Mouse (Mus musculus) stomach, embryonic 16.5 days (tissue): ENCODE measurements at regions not wholly inside any gene's neighbourhood (a gene's known extent, or its start where the extent isn't known, plus 50 kb on each side); places are given as distances from the start of the nearest gene placed in this dataset.

Experiments used
- ATAC-seq: fragments of 200-750 bp; cut with Nextera tagmentation; 2 replicates; pipeline ENCODE4 v1.8.0; 2017; ENCODE audit warnings: moderate number of reproducible peaks, moderate TSS enrichment; ENCODE audit not compliant: insufficient read depth, low FRiP score
- H3K27ac ChIP-seq: fragments of 300-500 bp; sonication (generic); 2 replicates; pipeline ENCODE4 v1.5.1; 2014; ENCODE audit warnings: low read length
- H3K27me3 ChIP-seq: fragments of 300-500 bp; sonication (generic); 2 replicates; pipeline ENCODE4 v1.6.1; 2014; ENCODE audit warnings: low read length, control low read depth, mixed read lengths; ENCODE audit not compliant: control insufficient read depth, insufficient read depth
- H3K36me3 ChIP-seq: fragments of 300-500 bp; sonication (generic); 2 replicates; pipeline ENCODE4 v1.6.1; 2014; ENCODE audit warnings: low read length; ENCODE audit not compliant: control insufficient read depth, insufficient read depth
- H3K4me1 ChIP-seq: fragments of 300-500 bp; sonication (generic); 2 replicates; pipeline ENCODE4 v1.6.1; 2014; ENCODE audit warnings: low read length, control low read depth, mixed read lengths; ENCODE audit not compliant: control insufficient read depth, insufficient read depth
- H3K4me2 ChIP-seq: fragments of 300-500 bp; sonication (generic); 2 replicates; pipeline ENCODE4 v1.6.1; 2014; ENCODE audit warnings: low read depth, low read length, mixed read lengths
- H3K4me3 ChIP-seq: fragments of 300-500 bp; sonication (generic); replicated peaks from 2 replicates; pipeline ENCODE4 v1.5.1; 2014; ENCODE audit warnings: mild to moderate bottlenecking, low read length
- H3K9ac ChIP-seq: fragments of 300-500 bp; sonication (generic); 2 replicates; pipeline ENCODE4 v1.6.1; 2014; ENCODE audit warnings: low read length
- H3K9me3 ChIP-seq: fragments of 300-500 bp; sonication (generic); replicated peaks from 2 replicates; pipeline ENCODE4 v1.6.1; 2016; ENCODE audit warnings: low read length, control low read depth; ENCODE audit not compliant: control insufficient read depth
- WGBS: fragments of 180-500 bp; shearing (Covaris S2); extraction: QIAGEN DNeasy Blood & Tissue Kit; methylation state at CpG from one replicate; pipeline ENCODE4 v1.1.7; 2014; 5-methylcytosine and 5-hydroxymethylcytosine counted together

DNA sequence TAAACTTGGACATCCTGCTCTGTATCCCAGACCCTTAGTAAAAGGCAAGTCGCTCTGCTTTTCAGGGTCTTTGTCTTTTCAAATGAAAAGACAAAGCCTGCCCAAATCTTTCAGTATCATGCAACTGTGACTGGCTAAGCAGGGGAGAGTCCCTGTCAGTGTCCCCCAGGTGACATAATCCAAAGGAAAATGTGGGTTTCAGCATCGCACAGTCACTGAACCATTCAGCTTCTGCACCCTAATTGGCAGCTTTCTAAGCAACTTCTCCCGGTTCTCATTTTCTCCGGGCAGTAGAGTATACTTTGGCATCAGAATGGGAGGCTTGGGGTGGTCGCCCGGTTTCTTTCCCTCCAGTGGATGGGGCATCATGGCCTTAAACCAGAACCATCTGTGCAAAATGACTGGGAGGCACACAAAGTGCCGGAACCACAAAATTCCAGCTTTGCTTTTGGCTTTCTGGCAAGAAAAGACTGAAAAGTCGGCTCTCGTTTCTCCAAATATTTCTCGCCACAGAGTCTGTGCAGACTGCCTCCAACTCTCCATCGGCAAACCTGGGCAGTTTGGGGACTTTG lies 228.3 kb downstream of the Lpin1 start:
- Histone ChIP-seq H3K9me3 (no peaks in the 10 kb centered on the region), H3K4me3 (no peak overlapping the region), H3K9ac (no peak overlapping the region), H3K27ac (no peak overlapping the region), H3K4me1 (no peaks in the 10 kb centered on the region; the same call in 1 of the 2 replicates), H3K36me3 (no peaks in the 10 kb centered on the region), H3K4me2 (no peak overlapping the region), H3K27me3 (no peaks in the 10 kb centered on the region)
- ATAC-seq, result no peak
- WGBS, result 81% methylated on average over 11 of the region's 11 CpGs

DNA sequence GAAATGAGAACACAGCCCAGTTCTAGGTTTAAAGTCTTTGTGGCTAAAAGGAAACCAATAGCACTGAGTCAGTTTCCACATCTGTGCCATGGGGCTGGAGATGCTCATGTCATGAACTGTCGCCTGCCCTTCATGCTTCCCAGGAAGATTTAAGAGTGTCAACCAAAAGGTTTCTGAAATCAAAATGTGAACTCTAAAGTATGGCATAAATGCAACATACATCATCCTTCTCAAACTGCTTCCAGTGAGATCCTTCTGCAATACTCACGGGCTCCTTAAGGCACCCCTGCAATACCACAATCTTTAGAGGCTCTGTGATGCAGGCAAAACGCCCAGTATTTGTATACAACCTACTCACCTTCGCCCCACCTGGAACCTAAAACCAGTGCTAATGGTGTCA lies 229.7 kb downstream of the Lpin1 start:
- ATAC-seq, result no peak
- no peaks in the 10 kb centered on the region for H3K27me3 ChIP-seq
- H3K9me3 ChIP-seq, result no peaks in the 10 kb centered on the region
- H3K4me2 ChIP-seq, result no peak overlapping the region
- 56% methylated on average over 4 of the region's 4 CpGs for WGBS
- no peaks in the 10 kb centered on the region; the same call in 1 of the 2 replicates for H3K4me1 ChIP-seq
- H3K4me3 ChIP-seq, result no peak overlapping the region
- H3K27ac ChIP-seq, result no peak overlapping the region
- H3K36me3 ChIP-seq, result no peaks in the 10 kb centered on the region
- H3K9ac ChIP-seq, result no peak overlapping the region

DNA sequence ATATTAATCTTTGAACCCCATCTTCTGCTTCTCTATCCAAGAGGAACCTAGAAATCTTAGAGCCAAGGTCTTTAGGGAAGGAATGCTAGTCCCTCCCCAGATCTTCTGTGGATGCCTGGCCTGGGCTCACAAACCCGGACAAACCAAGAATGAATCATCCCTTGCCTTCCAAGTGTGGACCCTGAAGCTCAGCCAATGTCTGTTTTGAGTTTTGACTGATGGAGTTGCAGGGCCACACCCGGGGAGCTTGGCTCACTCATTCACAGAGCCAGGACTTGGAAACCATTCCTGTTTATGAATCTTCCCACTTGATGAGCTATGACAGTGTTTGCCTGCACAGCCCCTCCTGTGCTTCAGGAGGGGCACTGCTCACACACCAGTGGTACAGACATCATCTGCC lies 230.4 kb downstream of the Lpin1 start:
- Histone ChIP-seq H3K9ac (no peak overlapping the region), H3K4me2 (no peak overlapping the region), H3K4me3 (no peak overlapping the region), H3K4me1 (no peaks in the 10 kb centered on the region; the same call in 1 of the 2 replicates), H3K27ac (no peak overlapping the region), H3K36me3 (no peaks in the 10 kb centered on the region), H3K27me3 (no peaks in the 10 kb centered on the region), H3K9me3 (no peaks in the 10 kb centered on the region)
- 44% methylated on average over 2 of the region's 2 CpGs for WGBS
- peak; percentile 33; the same call in 1 of the 2 replicates for ATAC-seq

DNA sequence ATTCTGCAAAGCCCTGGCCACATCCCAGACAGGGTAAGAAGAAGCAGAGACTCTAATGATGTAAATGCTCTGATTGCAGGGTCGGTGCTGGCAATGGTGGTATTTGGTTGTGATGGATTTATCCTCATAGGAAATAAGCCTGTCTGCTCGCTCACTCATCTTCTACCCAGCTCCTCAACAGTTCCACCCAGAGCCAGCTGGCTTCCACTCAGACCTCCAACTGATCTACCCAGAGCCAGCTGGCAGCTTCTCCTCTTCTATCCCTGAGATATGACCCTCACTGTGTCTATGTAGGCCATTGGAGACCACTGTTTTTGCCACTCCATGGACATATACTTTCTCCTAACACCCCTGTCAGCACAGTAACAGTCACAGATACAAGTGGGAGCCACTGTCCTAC lies 231.4 kb downstream of the Lpin1 start:
- Histone ChIP-seq H3K27ac (no peak overlapping the region), H3K4me1 (no peaks in the 10 kb centered on the region; the same call in 1 of the 2 replicates), H3K4me3 (no peak overlapping the region), H3K27me3 (no peaks in the 10 kb centered on the region), H3K9ac (no peak overlapping the region), H3K9me3 (no peaks in the 10 kb centered on the region), H3K4me2 (no peak overlapping the region), H3K36me3 (no peaks in the 10 kb centered on the region)
- ATAC-seq, result no peak
- WGBS, result 58% methylated on average over 2 of the region's 2 CpGs

DNA sequence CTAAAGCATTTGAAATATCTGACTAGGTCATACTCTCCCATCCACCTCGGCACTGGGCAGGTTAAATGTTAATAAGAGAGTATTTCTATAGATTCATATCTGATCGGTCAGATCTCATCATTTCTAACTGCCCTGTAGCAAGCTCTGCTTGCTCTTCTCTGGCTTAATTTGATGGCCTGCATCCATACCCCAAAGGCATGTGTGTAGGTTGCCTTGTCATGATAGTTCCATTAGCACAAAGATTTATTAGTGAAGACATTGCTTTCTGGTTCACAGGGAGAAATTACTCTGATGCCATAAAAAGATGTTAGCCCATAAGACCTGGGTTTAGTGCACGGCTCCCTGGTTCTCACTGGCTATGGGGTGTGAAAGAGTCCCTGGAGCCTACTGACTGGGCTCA lies 232.3 kb downstream of the Lpin1 start:
- Histone ChIP-seq H3K4me3 (no peak overlapping the region), H3K9ac (no peak overlapping the region), H3K9me3 (no peaks in the 10 kb centered on the region), H3K27ac (no peak overlapping the region), H3K36me3 (no peaks in the 10 kb centered on the region), H3K27me3 (no peaks in the 10 kb centered on the region), H3K4me1 (no peaks in the 10 kb centered on the region; the same call in 1 of the 2 replicates), H3K4me2 (no peak overlapping the region)
- no peak for ATAC-seq
- WGBS, result 69% methylated on average over 3 of the region's 3 CpGs

DNA sequence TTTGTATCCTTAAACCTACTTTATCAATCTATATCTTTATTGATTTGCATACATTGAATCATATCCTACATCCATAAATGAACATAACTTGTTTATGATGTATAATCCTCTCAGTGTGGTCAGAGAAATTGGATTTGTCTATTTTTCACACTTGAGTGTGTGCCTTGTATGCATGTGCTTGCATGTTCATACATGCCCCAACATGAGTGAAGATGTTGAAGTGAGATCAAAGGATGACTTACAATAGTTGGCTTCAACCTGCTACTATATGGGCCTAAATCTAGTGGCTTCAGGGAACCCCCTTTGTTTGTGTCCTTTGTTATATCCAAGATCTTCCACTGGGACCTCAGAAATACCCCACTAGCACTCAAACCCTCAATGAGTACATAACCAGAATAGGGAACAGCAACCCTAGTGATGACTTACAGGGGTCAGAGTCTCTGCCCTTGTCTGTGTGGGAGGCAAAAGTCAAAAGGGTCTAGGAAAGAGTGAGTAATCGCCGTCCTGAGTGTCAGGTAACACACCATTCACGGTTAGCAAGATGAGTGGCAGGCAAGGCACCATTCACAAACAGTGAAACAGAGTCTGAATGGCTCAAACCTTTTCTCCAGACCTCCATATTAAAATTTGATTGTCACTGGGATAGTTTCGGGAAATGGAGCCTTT lies 236.3 kb downstream of the Lpin1 start:
- ATAC-seq, result no peak
- H3K27me3 ChIP-seq, result no peaks in the 10 kb centered on the region
- no peak overlapping the region for H3K27ac ChIP-seq
- H3K36me3 ChIP-seq, result no peaks in the 10 kb centered on the region
- 67% methylated on average over 4 of the region's 4 CpGs for WGBS
- no peak overlapping the region for H3K4me3 ChIP-seq
- H3K9ac ChIP-seq, result no peak overlapping the region
- no peaks in the 10 kb centered on the region for H3K9me3 ChIP-seq
- no peaks in the 10 kb centered on the region for H3K4me1 ChIP-seq
- no peak overlapping the region for H3K4me2 ChIP-seq

DNA sequence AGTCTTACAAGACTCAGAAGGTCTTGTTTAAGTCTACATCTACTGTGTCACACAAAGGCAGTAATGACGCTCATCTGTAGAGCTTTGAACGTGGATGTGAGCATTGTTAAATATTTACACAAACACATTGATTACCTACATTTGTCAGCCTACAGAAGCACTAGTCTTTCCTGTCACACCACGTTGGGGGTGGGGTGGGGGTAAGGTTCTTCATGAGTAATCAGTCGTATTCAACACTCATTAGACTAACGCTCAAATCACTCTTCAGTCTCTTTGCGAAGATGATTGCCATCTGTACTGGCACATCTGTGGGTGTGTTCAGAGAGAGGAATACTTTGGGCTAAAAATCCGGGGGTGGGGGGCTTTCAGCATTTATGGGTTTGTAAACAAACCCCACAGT lies 240.7 kb downstream of the Lpin1 start:
- WGBS, result 57% methylated on average over 7 of the region's 7 CpGs
- no peak for ATAC-seq
- H3K4me2 ChIP-seq, result no peak overlapping the region
- H3K4me3 ChIP-seq, result no peak overlapping the region
- H3K36me3 ChIP-seq, result no peaks in the 10 kb centered on the region
- H3K9me3 ChIP-seq, result no peaks in the 10 kb centered on the region
- no peaks in the 10 kb centered on the region for H3K4me1 ChIP-seq
- H3K27me3 ChIP-seq, result no peaks in the 10 kb centered on the region
- no peak overlapping the region for H3K27ac ChIP-seq
- no peak overlapping the region for H3K9ac ChIP-seq

DNA sequence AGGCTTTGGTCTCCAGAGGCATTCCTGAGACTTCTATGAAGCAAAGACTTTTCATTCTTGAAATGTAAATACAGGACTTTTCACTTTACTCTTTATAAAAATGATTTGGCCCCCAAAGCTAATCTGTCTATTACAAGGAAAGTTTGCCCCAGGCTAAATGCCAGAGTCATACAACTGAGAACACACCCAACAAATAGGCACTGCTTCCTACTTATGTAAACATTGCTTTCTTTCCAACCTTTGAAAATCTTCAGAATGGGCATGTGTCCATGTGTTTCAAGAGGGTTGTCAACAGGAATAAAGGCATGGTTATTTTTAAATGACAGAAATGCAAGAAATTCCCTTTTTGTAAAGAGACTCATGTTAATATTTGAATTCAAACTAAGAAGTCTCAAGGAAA lies 248.4 kb downstream of the Lpin1 start:
- no peaks in the 10 kb centered on the region for H3K4me1 ChIP-seq
- no peaks in the 10 kb centered on the region for H3K36me3 ChIP-seq
- peaks cover 4% of the 10 kb centered on the region; the same call in 1 of the 2 replicates for H3K9me3 ChIP-seq

DNA sequence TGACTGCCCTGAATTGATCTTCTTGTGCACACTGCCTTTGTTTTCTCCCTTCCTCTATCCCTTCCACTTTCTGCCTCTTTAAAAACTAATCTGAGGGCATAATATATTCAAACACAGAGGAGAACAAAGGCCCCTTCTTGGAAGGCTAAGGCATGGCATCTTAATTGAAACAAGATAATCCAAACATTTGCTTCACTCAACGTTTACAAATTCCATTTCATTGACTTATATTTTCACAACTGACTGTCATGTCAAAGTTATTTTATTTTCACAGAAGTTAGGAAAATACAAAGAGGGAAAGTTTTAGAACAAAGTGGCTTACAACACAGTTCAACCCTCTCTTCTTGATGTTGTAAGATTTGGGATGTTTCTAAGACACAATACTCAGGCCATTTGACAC lies 251.9 kb downstream of the Lpin1 start:
- no peaks in the 10 kb centered on the region for H3K4me1 ChIP-seq
- H3K27me3 ChIP-seq, result no peaks in the 10 kb centered on the region
- no peaks in the 10 kb centered on the region for H3K36me3 ChIP-seq
- WGBS, result 6% methylated on average over 1 of the region's 1 CpGs
- H3K4me2 ChIP-seq, result no peak overlapping the region
- peaks cover 4% of the 10 kb centered on the region; the same call in 1 of the 2 replicates for H3K9me3 ChIP-seq
- no peak overlapping the region for H3K9ac ChIP-seq
- no peak for ATAC-seq
- no peak overlapping the region for H3K4me3 ChIP-seq
- H3K27ac ChIP-seq, result no peak overlapping the region

More for the DNA sequence above, 248.4 kb downstream of the Lpin1 start:
- no peak overlapping the region for H3K27ac ChIP-seq
- no peak overlapping the region for H3K9ac ChIP-seq
- H3K4me3 ChIP-seq, result no peak overlapping the region
- no peak overlapping the region for H3K4me2 ChIP-seq
- no peak for ATAC-seq
- no peaks in the 10 kb centered on the region for H3K27me3 ChIP-seq
